Mouse (Mus musculus) thymus, adult 2 months (tissue): ENCODE results near the gene Diaph2.

Experiments
- CTCF ChIP-seq: fragments of 200-500 bp; IDR thresholded peaks from 2 replicates; pipeline ENCODE4 v1.5.1; 2012; ENCODE audit warnings: mild to moderate bottlenecking, control low read depth, low read length, moderate library complexity, borderline replicate concordance; ENCODE audit not compliant: control insufficient read depth, poor library complexity, insufficient read depth; ENCODE audit errors: extremely low read depth
- POLR2A ChIP-seq: fragments of 200-500 bp; IDR thresholded peaks from 2 replicates; pipeline ENCODE4 v1.6.1; 2012; ENCODE audit warnings: mild to moderate bottlenecking, low read length, control low read depth, moderate library complexity; ENCODE audit not compliant: control insufficient read depth, poor library complexity, insufficient read depth; ENCODE audit errors: extremely low read depth

DNA sequence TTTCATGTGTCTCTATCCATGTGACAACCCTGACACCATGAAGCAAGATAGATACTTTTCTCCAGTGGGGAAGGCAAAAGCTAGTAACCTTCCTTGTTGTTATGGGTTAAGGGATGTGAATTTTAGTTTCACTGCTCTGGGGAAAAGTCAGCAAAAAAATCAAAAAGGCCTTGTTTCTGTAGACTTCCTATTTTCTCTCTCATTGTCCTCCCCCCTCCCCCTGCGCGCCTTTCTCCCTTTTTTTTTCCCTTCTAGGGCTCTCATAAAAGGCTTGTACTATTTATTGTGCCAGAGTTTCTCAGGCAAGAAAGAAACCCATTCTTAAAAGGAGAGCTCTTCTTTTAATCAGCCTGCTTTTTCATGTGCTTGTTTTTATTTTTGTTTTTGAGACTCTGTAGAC lies 438.9 kb downstream of the Diaph2 start:
- TF ChIP-seq CTCF, result no peak
- TF ChIP-seq POLR2A, result no peak
